Mouse (Mus musculus) kidney, embryonic 16.5 days (tissue): ENCODE measurements at regions not wholly inside any gene's neighbourhood (a gene's known extent, or its start where the extent isn't known, plus 50 kb on each side); places are given as distances from the start of the nearest gene placed in this dataset.

Source experiments
- ATAC-seq: fragments of 200-750 bp; cut with Nextera tagmentation; 2 replicates; pipeline ENCODE4 v1.8.0; 2017; ENCODE audit warnings: moderate TSS enrichment; ENCODE audit not compliant: low FRiP score, low TSS enrichment
- H3K27ac ChIP-seq: fragments of 300-500 bp; sonication (generic); 2 replicates; pipeline ENCODE4 v1.5.1; 2014; ENCODE audit warnings: low read length
- H3K27me3 ChIP-seq: fragments of 300-500 bp; sonication (generic); 2 replicates; pipeline ENCODE4 v1.6.1; 2014; ENCODE audit warnings: low read length, control low read depth, mixed read lengths; ENCODE audit not compliant: insufficient read depth
- H3K36me3 ChIP-seq: fragments of 300-500 bp; sonication (generic); 2 replicates; pipeline ENCODE4 v1.6.1; 2014; ENCODE audit warnings: low read length, control low read depth, mixed read lengths; ENCODE audit not compliant: insufficient read depth
- H3K4me1 ChIP-seq: fragments of 300-500 bp; sonication (generic); 2 replicates; pipeline ENCODE4 v1.6.1; 2014; ENCODE audit warnings: low read length, control low read depth, mixed read lengths; ENCODE audit not compliant: insufficient read depth
- H3K4me2 ChIP-seq: fragments of 300-500 bp; sonication (generic); replicated peaks from 2 replicates; pipeline ENCODE4 v1.6.1; 2014; ENCODE audit warnings: low read depth, low read length
- H3K4me3 ChIP-seq: fragments of 300-500 bp; sonication (generic); 2 replicates; pipeline ENCODE4 v1.5.1; 2014; ENCODE audit warnings: mild to moderate bottlenecking, low read length
- H3K9ac ChIP-seq: fragments of 300-500 bp; sonication (generic); replicated peaks from 2 replicates; pipeline ENCODE4 v1.6.1; 2014; ENCODE audit warnings: low read length
- H3K9me3 ChIP-seq: fragments of 300-500 bp; sonication (generic); 2 replicates; pipeline ENCODE4 v1.6.1; 2016; ENCODE audit warnings: low read length, control low read depth
- WGBS: fragments of 180-500 bp; shearing (Covaris S2); extraction: QIAGEN DNeasy Blood & Tissue Kit; methylation state at CpG from one replicate; pipeline ENCODE4 v1.1.7; 2014; 5-methylcytosine and 5-hydroxymethylcytosine counted together

DNA sequence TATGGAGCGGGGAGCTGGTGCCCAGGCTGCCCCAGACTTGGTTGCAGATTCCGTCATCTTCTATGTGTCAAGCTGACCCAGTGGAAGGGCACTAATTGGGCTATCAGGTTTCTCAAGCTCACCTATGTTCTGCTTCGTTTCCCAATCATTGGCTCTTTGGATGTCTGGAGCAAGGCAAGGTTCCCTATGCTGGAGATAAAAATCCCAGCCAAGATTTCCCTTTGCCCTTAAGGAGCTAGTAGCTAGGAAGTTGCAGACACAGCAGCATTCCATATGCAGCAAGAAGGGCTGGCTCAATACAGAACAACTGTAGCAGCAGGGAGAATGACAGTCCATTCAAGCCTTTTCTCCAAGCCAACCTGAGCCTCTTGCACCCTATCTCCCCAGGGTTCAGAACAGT is 159.2 kb upstream of the Zfp706 start:
- Histone ChIP-seq H3K9me3 (peaks cover 4% of the 10 kb centered on the region; the same call in 1 of the 2 replicates), H3K4me1 (peaks cover 41% of the 10 kb centered on the region), H3K4me3 (no peak overlapping the region), H3K27ac (peak overlapping the region; percentile 27; the same call in 1 of the 2 replicates), H3K4me2 (peak overlapping the region; percentile 38), H3K36me3 (no peaks in the 10 kb centered on the region), H3K9ac (no peak overlapping the region), H3K27me3 (no peaks in the 10 kb centered on the region)
- WGBS: 59% methylated on average over 3 of the region's 3 CpGs
- ATAC-seq: no peak

DNA sequence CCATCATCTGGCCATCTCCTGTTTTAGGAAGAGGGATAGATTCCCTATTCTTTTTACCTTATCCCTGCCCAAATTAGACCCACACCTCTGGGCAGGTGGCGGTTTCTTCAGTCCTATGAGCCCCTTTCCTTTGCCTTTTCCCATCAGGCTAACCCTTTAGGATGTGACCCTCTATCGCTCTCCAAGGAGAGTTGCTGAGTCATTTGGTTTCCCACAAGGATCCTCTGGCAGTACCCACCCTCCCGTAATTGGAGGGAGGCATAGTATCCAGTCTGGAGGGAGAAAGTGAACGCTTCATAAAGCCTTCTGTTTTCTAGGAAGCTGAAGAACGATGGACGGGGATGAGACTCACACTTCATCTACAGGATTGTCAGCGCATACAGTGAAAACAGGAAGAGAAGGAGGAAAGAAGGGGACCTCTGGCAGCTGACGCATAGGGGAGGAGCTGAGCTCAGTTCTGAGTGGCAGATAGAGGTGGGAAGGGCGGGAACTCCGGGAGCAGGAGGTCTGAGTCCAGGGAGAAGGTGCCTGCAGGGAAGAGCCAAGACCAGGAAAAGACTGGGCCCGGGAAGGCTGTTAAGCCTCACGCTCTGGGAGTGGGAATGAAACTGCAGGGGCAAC is 158.4 kb upstream of the Zfp706 start:
- Histone ChIP-seq H3K27me3 (no peaks in the 10 kb centered on the region), H3K9ac (peak overlapping the region; percentile 49), H3K4me2 (peak overlapping the region; percentile 38), H3K9me3 (no peaks in the 10 kb centered on the region), H3K27ac (peak overlapping the region; percentile 27; the same call in 1 of the 2 replicates), H3K36me3 (no peaks in the 10 kb centered on the region), H3K4me1 (peaks cover 41% of the 10 kb centered on the region), H3K4me3 (no peak overlapping the region)
- WGBS: 15% methylated on average over 12 of the region's 12 CpGs
- ATAC-seq: peak; percentile 72

DNA sequence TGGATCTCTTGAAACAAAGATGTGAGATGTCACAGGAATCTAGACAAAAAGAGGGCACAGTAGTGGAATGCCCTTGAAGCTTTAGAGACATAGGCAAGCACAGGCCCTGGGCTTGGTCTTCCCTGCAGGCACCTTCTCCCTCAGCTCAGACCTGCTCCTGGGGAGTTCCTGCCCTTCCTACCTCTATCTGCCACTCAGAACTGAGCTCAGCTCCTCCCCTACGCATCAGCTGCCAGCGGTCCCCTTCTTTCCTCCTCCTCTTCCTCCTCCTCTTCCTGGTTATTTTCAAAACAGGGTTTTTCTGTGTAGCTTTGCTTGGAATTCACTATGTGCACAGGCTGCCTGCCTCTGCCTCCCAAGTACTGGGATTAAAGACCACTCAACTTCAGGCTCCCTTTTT is 157.6 kb upstream of the Zfp706 start:
- Histone ChIP-seq H3K36me3 (no peaks in the 10 kb centered on the region), H3K4me1 (peaks cover 41% of the 10 kb centered on the region), H3K27me3 (no peaks in the 10 kb centered on the region), H3K9ac (no peak overlapping the region), H3K9me3 (no peaks in the 10 kb centered on the region), H3K4me2 (no peak overlapping the region), H3K4me3 (no peak overlapping the region), H3K27ac (peak overlapping the region; percentile 84)
- ATAC-seq: no peak
- 44% methylated on average over 2 of the region's 2 CpGs for WGBS

DNA sequence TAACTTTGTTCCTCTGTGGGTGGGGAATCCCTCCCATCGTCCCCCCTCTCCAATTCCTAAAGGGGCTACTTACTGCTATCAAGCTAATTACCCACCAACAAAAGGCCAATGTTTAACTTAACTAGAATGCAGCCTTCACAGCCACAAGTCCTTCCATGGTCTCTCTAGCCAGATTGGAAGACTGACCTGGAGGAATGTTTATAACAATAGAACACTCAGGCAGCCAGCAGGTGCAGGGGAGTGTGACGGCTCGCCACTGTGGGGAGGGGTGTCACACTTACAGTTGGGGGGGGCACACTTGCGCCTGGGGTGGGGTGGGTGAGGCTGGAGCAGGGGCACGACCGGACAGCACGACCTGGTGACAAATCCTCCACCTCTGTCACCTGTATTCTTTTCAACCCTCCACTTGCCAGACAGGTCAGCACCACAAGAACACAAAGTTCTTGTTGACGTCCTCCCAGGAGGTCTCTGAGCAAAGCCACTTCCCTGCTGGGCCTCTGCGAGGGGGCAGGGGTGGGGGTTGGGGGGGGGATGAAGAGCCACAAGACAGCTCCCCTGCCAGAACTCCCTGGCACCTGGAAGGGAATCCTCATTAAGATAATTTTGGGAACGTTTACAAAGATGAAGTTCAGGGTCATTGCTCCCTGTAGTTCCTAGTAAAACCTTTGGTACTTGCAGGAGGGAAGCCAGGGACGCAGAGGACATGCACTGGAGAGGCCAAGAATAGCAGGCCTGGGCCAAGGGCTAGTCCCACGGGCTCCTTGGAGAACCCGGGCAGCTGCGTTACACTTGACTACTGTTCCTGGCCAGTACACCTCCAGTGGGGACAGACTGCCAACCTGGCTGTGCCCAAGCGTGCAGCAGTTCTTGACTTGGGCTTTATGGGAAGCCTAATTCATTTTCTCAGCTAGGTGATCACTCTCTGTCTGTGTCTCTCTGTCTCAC is 156.9 kb upstream of the Zfp706 start:
- Histone ChIP-seq H3K27ac (peak overlapping the region; percentile 84), H3K4me3 (no peak overlapping the region), H3K36me3 (no peaks in the 10 kb centered on the region), H3K4me2 (no peak overlapping the region), H3K9me3 (no peaks in the 10 kb centered on the region), H3K27me3 (no peaks in the 10 kb centered on the region), H3K4me1 (peaks cover 44% of the 10 kb centered on the region), H3K9ac (no peak overlapping the region)
- ATAC-seq: peak; percentile 81
- WGBS: 25% methylated on average over 15 of the region's 15 CpGs

DNA sequence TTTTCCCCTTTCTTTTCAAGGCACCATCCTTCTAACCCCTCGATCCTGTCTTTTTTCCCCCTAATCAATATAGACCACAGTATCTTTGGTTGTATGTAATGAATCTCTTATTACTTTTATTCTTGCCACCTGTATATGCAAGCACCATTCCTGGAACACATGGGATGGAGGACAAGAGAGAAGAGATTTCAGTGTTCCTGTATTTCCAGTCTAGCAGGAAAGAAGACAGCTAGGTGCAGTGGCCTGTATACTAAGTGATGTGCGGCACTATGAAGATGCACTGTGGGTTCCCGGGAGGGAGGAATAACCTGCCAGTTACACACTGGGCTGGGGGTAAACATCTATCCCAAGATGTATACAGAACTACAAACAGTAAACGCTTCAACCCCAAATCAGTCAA is 152.4 kb upstream of the Zfp706 start:
- Histone ChIP-seq H3K4me2 (no peak overlapping the region), H3K36me3 (no peaks in the 10 kb centered on the region), H3K9ac (no peak overlapping the region), H3K27me3 (no peaks in the 10 kb centered on the region), H3K4me3 (no peak overlapping the region), H3K27ac (no peak overlapping the region), H3K9me3 (no peaks in the 10 kb centered on the region), H3K4me1 (peaks cover 25% of the 10 kb centered on the region)
- WGBS: 77% methylated on average over 4 of the region's 4 CpGs
- ATAC-seq: no peak

DNA sequence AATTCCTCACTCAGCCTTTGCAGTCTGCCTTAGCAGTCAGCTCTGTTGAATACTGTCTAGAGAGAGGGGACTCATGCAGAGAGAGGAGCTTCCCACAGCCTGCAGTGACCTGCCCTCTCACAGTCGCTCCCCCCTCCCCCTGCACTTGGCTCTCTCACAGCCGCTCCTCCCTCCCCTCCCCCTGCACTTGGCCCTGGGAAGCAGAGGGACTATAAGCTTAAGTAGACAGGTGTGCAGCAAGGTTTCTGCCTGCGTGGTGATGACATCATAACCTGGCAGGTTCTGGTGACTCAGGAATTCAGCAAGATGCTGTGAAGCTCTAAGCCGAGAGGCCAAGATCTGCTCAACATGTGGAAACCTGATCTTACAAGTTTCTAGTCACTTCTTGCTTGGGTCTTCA is 151.8 kb upstream of the Zfp706 start:
- Histone ChIP-seq H3K4me3 (no peak overlapping the region), H3K9ac (no peak overlapping the region), H3K4me2 (no peak overlapping the region), H3K27me3 (no peaks in the 10 kb centered on the region), H3K36me3 (no peaks in the 10 kb centered on the region), H3K4me1 (peaks cover 19% of the 10 kb centered on the region), H3K9me3 (no peaks in the 10 kb centered on the region), H3K27ac (no peak overlapping the region; the same call in 1 of the 2 replicates)
- 3% methylated on average over 4 of the region's 4 CpGs for WGBS
- ATAC-seq: peak; percentile 83

DNA sequence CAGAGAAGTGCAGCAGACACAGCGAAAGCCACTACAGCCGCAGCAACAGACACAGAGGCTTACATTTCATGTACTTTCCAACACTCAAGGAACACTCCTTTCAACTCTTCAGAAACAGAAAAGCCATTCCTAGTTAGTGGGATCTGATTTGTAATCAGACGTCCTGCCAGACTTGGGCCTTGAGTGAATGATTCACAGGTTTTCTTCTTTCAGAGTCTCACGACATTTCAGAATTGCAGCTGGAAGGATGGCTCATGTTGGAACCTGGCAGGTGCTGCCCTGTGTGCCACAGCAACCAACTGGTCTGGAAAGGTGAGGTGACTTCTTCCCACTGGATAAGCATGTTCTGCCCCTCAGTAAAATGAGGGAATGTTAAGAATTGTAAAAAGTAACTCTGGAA is 149.8 kb upstream of the Zfp706 start:
- Histone ChIP-seq H3K4me2 (peak overlapping the region; percentile 16), H3K27ac (peak overlapping the region; percentile 84), H3K9ac (peak overlapping the region; percentile 17; the same call in 1 of the 2 replicates), H3K4me3 (no peak overlapping the region), H3K36me3 (no peaks in the 10 kb centered on the region), H3K4me1 (peaks cover 16% of the 10 kb centered on the region), H3K27me3 (no peaks in the 10 kb centered on the region), H3K9me3 (no peaks in the 10 kb centered on the region)
- WGBS: 60% methylated on average over 4 of the region's 4 CpGs
- peak; percentile 55; the same call in 1 of the 2 replicates for ATAC-seq

DNA sequence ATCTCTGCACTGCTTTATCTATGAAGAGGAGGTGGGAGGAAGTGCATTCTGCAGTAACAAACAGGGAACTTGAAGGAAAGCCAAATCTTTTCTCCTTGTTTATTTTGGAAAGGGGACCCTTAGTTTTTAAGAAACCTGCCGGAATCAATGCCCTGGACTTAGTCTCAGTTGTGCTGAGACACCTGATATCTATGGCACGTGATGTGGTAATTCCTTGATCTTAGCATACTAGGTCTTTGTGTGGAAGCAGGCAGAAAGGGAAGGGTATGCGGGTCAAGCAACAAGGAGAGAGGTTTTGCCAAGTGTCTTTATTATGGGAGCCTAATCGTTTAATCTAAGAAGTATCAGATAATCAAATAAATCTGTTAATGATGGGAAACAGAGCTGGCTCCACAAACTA is 147.4 kb upstream of the Zfp706 start:
- Histone ChIP-seq H3K9ac (no peak overlapping the region), H3K4me1 (peaks cover 16% of the 10 kb centered on the region), H3K4me2 (no peak overlapping the region), H3K36me3 (no peaks in the 10 kb centered on the region), H3K4me3 (no peak overlapping the region), H3K27me3 (no peaks in the 10 kb centered on the region), H3K27ac (no peak overlapping the region), H3K9me3 (no peaks in the 10 kb centered on the region)
- 82% methylated on average over 4 of the region's 4 CpGs for WGBS
- ATAC-seq: no peak

DNA sequence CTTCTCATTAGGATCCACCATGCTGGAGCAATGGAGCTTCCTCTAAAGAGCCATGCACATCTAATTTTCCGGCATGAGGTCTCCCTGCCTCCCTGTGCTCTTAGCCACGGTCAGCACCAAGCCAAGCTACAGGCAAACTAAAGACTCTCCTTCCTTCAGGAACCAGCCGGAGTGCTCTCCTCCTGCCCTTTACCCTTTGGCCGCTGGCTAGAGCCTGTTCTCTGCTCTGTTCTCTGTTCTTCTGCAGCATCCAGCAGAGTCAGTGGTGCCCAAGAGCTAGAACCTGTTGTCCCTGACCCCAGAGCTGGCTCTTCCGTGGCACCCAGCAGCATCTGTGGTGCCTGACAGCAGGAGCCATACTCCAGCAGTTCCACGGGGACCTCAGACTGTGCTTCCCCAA is 145.6 kb upstream of the Zfp706 start:
- H3K36me3 ChIP-seq: no peaks in the 10 kb centered on the region
- no peak overlapping the region for H3K4me3 ChIP-seq
- H3K4me2 ChIP-seq: no peak overlapping the region
- H3K9ac ChIP-seq: no peak overlapping the region
- H3K4me1 ChIP-seq: peaks cover 5% of the 10 kb centered on the region; the same call in 1 of the 2 replicates
- ATAC-seq: no peak
- no peaks in the 10 kb centered on the region for H3K9me3 ChIP-seq
- no peaks in the 10 kb centered on the region for H3K27me3 ChIP-seq
- H3K27ac ChIP-seq: no peak overlapping the region
- 87% methylated on average over 6 of the region's 6 CpGs for WGBS
